Mouse (Mus musculus) heart, embryonic 10.5 days (tissue): Measurements from ENCODE around the gene Tapbp. TPM values are rescaled to one million over a fixed set of nuclear protein-coding genes. Genes with fewer than 3 reads are reported as not detected.
"Not testable (repeated sequence)": the region's sequence is repeated elsewhere in the genome, so short reads cannot be mapped to it uniquely, and the experiment has no call there.

Experiments used
- DNase-seq: peaks from one replicate; pipeline ENCODE4 v3.0.0-alpha.2; 2017; ENCODE audit warnings: low spot score
- H3K27ac ChIP-seq: fragments of 300-500 bp; sonication (generic); 2 replicates; pipeline ENCODE4 v1.5.1; 2016; ENCODE audit warnings: mild to moderate bottlenecking
- H3K27me3 ChIP-seq: fragments of 300-500 bp; sonication (generic); 2 replicates; pipeline ENCODE4 v1.6.1; 2016; ENCODE audit warnings: mild to moderate bottlenecking; ENCODE audit not compliant: poor library complexity, insufficient read depth, severe bottlenecking
- H3K36me3 ChIP-seq: fragments of 300-500 bp; sonication (generic); 2 replicates; pipeline ENCODE4 v1.6.1; 2016; ENCODE audit warnings: mild to moderate bottlenecking, moderate library complexity
- H3K4me1 ChIP-seq: fragments of 300-500 bp; sonication (generic); 2 replicates; pipeline ENCODE4 v1.6.1; 2016; ENCODE audit warnings: mild to moderate bottlenecking
- H3K4me3 ChIP-seq: fragments of 300-500 bp; sonication (generic); 2 replicates; pipeline ENCODE4 v1.5.1; 2016; ENCODE audit warnings: mild to moderate bottlenecking, moderate library complexity
- H3K9me3 ChIP-seq: fragments of 300-500 bp; sonication (generic); 2 replicates; pipeline ENCODE4 v1.6.1; 2016; ENCODE audit warnings: mild to moderate bottlenecking, moderate library complexity
- WGBS: fragments of 180-500 bp; shearing (Covaris S2); methylation state at CpG from one replicate; pipeline ENCODE4 v1.1.7; 2016; 5-methylcytosine and 5-hydroxymethylcytosine counted together
- polyA plus RNA-seq: library from polyadenylated mRNA; unstranded; fragments of >200 nt; fragmentation: Nextera tagmentation; extraction: Ambion mirVana; gene quantifications from 2 replicates; pipeline ENCODE4 v1.2.1, GENCODE M21; 2016

Gene Tapbp
- polyA plus RNA-seq, 1 experiment from 2014 or later = 13.9 TPM

DNA sequence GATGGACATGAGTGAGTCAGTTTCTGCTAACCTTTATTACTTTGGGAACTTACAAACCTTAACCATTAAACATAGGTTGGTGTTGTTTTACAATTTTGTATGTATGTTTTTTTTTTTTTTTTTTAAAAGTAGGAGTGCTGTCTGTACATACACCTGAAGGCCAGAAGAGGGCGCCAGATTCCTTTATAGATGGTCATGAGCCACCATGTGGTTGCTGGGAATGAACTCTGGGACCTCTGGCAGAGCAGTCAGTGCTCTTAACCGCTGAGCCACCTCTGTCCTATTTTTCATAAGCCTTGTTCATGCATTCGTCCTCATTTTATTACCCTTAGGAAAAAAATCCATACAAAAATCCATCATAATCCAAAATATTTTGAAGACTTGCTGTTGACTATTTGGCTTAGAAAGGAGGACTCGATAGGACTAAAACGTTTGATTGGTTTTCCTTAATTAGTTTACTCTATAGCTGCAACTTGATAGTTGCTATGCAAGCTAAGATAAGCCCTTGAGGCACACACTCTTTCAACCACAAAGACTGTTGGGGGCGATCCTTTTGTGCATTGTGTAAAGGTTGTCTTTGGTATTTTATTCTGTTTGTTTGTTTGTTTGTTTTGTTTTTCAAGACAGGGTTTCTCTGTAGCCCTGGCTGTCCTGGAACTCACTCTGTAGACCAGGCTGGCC is 18.4 kb upstream of the Tapbp start:
- H3K9me3 ChIP-seq = no peaks in the 10 kb centered on the region
- H3K27ac ChIP-seq = no peak overlapping the region
- WGBS = 41% methylated on average over 6 of the region's 6 CpGs
- DNase-seq = no peak
- H3K36me3 ChIP-seq = no peaks in the 10 kb centered on the region
- peaks cover 8% of the 10 kb centered on the region for H3K4me1 ChIP-seq
- no peaks in the 10 kb centered on the region for H3K27me3 ChIP-seq
- H3K4me3 ChIP-seq = no peak overlapping the region

- not testable (repeated sequence) for DNase-seq, H3K27me3 ChIP-seq, H3K36me3 ChIP-seq, H3K27ac ChIP-seq, H3K4me1 ChIP-seq, H3K4me3 ChIP-seq, H3K9me3 ChIP-seq
- WGBS = 85% methylated on average over 4 of the region's 4 CpGs
Observed at GRCm38 (mm10) chr17:33898193-33898592, 17.5 kb upstream of the Tapbp start.

DNA sequence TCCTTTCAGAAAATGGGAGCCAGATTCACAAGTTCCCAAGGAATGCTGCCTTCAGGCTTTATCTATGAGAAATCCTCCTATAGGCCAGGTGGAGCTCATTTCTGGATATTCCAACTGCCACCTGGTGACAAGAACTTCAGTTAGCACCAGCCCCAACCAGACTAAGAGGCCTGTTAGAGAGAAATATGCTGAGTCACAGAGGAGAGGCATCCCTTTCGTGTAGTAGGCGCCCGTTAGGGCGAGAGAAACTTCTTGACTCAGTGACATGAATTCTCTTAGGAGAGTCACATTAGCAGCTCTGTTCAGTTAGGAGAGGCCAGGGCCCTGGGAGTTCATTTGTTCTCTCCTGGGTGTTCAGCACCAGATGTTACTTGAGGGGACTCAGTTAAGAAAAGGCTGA is 16.1 kb upstream of the Tapbp start:
- DNase-seq = no peak
- Histone ChIP-seq H3K36me3 (no peaks in the 10 kb centered on the region), H3K27me3 (no peaks in the 10 kb centered on the region), H3K27ac (0 out of 2 replicates have a peak overlapping the region, but pooled peaks have one; percentile 59), H3K4me3 (no peak overlapping the region), H3K4me1 (peaks cover 8% of the 10 kb centered on the region), H3K9me3 (no peaks in the 10 kb centered on the region)
- WGBS = 75% methylated on average over 4 of the region's 4 CpGs

DNA sequence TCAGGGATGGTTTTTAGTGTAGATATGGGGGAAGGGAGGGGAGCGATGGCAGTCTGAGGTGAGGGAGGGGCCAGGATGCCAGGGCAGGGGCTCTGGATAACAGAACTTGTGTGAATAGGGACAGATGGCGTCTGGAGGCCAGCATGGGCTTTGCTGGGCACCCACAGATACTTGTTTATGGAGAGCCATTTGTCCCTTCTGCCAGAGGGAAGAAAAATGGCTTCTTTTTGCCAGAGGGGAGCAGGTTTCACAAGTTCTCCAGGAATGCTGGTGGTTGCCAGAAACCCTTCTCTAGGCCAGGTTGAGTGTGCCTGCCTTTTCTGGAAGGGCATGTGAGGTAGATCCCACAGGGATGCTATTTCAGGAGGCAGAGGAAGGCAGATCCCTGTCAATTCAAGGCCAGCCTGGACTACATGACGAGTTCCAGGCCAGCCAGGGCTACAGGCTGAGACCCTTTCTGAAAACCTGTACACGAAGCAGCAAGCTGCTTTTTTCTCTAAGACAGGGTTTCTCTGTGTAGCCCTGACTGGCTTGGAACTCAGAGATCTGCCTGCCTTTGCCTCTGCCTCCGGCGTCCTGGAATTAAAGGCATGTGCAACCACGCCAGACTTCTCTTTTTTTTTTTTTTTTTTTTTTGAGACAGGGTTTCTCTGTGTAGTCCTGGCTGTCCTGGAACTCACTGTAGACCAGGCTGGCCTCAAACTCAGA is 15.3 kb upstream of the Tapbp start:
- H3K9me3 ChIP-seq = no peaks in the 10 kb centered on the region
- H3K4me1 ChIP-seq = peaks cover 8% of the 10 kb centered on the region
- H3K27ac ChIP-seq = peak overlapping the region; percentile 59; the same call in 1 of the 2 replicates
- no peak overlapping the region for H3K4me3 ChIP-seq
- no peaks in the 10 kb centered on the region for H3K36me3 ChIP-seq
- H3K27me3 ChIP-seq = no peaks in the 10 kb centered on the region
- DNase-seq = no peak
- WGBS = 55% methylated on average over 7 of the region's 7 CpGs

DNA sequence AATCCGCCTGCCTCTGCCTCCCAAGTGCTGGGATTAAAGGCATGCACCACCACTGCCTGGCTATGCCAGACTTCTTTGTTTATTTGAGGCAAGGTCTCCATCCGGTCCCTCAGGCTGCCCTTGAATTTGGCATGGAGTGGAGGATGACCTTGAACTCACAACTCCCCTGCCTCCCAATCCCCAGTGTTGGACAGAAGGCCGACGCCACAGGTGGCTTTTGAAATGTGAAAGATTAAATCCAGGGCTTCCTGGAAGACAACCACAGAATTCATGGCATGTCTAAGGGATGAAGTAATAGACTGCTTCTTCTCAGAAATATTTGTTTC is 14.7 kb upstream of the Tapbp start:
- no peak for DNase-seq
- no peak overlapping the region for H3K27ac ChIP-seq
- H3K4me1 ChIP-seq = peaks cover 8% of the 10 kb centered on the region
- no peaks in the 10 kb centered on the region for H3K9me3 ChIP-seq
- no peaks in the 10 kb centered on the region for H3K36me3 ChIP-seq
- H3K4me3 ChIP-seq = no peak overlapping the region
- WGBS = 82% methylated on average over 4 of the region's 4 CpGs
- H3K27me3 ChIP-seq = no peaks in the 10 kb centered on the region

- no peak for DNase-seq
- Histone ChIP-seq H3K36me3 (no peaks in the 10 kb centered on the region), H3K9me3 (no peaks in the 10 kb centered on the region), H3K27ac (no peak overlapping the region), H3K27me3 (no peaks in the 10 kb centered on the region), H3K4me3 (no peak overlapping the region), H3K4me1 (peaks cover 8% of the 10 kb centered on the region)
- 53% methylated on average over 4 of the region's 4 CpGs for WGBS
Observed at GRCm38 (mm10) chr17:33901653-33902052, 14.0 kb upstream of the Tapbp start.

- no peak for DNase-seq
- WGBS = 66% methylated on average over 4 of the region's 4 CpGs
- Histone ChIP-seq H3K36me3 (no peaks in the 10 kb centered on the region), H3K27ac (no peak overlapping the region), H3K27me3 (no peaks in the 10 kb centered on the region), H3K9me3 (no peaks in the 10 kb centered on the region), H3K4me1 (peaks cover 8% of the 10 kb centered on the region), H3K4me3 (no peak overlapping the region)
Observed at GRCm38 (mm10) chr17:33902079-33902478, 13.6 kb upstream of the Tapbp start.

DNA sequence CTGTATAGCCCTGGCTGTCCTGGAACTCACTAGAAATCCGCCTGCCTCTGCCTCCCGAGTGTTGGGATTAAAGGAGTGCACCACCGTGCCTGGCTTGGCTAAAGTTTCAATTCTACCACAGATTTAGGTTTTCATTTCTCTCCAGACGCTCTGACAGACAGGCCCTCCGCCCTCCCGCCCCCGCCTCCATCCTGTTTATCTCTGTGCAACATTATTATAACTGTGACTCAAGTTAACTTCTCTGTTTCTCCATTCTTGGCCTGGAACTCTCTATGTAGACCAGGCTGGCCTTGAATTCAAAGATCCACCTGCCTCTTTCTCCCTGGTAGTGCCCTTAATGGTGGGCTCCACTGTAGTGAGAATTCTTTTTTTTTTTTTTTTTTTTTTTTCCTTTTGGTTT is 13.2 kb upstream of the Tapbp start:
- H3K4me3 ChIP-seq = no peak overlapping the region
- H3K9me3 ChIP-seq = no peaks in the 10 kb centered on the region
- H3K27me3 ChIP-seq = no peaks in the 10 kb centered on the region
- peaks cover 8% of the 10 kb centered on the region for H3K4me1 ChIP-seq
- 82% methylated on average over 7 of the region's 7 CpGs for WGBS
- no peak for DNase-seq
- H3K36me3 ChIP-seq = no peaks in the 10 kb centered on the region
- no peak overlapping the region for H3K27ac ChIP-seq

- H3K27me3 ChIP-seq, H3K36me3 ChIP-seq, DNase-seq, H3K9me3 ChIP-seq, H3K27ac ChIP-seq, H3K4me3 ChIP-seq: not testable (repeated sequence)
- peaks cover 19% of the 10 kb centered on the region for H3K4me1 ChIP-seq
- WGBS = 75% methylated on average over 6 of the region's 6 CpGs
Observed at GRCm38 (mm10) chr17:33903911-33904651, 11.6 kb upstream of the Tapbp start.

GRCm38 (mm10) chr17:33904835-33905234 is 10.9 kb upstream of the Tapbp start, which contains the start of gene Platr17:
TSS of gene Platr17 (plus strand) at chr17:33905135.
- not testable (repeated sequence) for H3K27me3 ChIP-seq, H3K4me3 ChIP-seq, DNase-seq, H3K9me3 ChIP-seq, H3K36me3 ChIP-seq, H3K27ac ChIP-seq
- 28% methylated on average over 4 of the region's 4 CpGs for WGBS
- peaks cover 19% of the 10 kb centered on the region for H3K4me1 ChIP-seq

- H3K27ac ChIP-seq = peak overlapping the region; percentile 91
- peak; percentile 85 for DNase-seq
- H3K27me3 ChIP-seq = no peaks in the 10 kb centered on the region
- WGBS = under 1% methylated on average over 43 of the region's 44 CpGs
- H3K4me1 ChIP-seq = peaks cover 28% of the 10 kb centered on the region
- peaks cover 31% of the 10 kb centered on the region for H3K36me3 ChIP-seq
- peak overlapping the region; percentile 90 for H3K4me3 ChIP-seq
- H3K9me3 ChIP-seq = no peaks in the 10 kb centered on the region
Observed at GRCm38 (mm10) chr17:33908331-33909076, 7.2 kb upstream of the Tapbp start.

GRCm38 (mm10) chr17:33909077-33909868 is 6.4 kb upstream of the Tapbp start, which contains the start of gene Daxx:
TSS of gene Daxx (plus strand) at chr17:33909414.
- Histone ChIP-seq H3K27ac (peak within 1 kb of the TSS; percentile 91), H3K9me3 (no peaks in the 10 kb centered on the region), H3K4me3 (peak within 1 kb of the TSS; percentile 90), H3K36me3 (peaks cover 38% of the 10 kb centered on the region), H3K4me1 (peaks cover 32% of the 10 kb centered on the region), H3K27me3 (no peaks in the 10 kb centered on the region)
- peak; percentile 99 for DNase-seq
- WGBS = 1% methylated on average over 68 of the region's 68 CpGs
